Mouse (Mus musculus): ENCODE measurements at regions not wholly inside any gene's neighbourhood (a gene's known extent, or its start where the extent isn't known, plus 50 kb on each side); places are given as distances from the start of the nearest gene placed in this dataset.

DNA sequence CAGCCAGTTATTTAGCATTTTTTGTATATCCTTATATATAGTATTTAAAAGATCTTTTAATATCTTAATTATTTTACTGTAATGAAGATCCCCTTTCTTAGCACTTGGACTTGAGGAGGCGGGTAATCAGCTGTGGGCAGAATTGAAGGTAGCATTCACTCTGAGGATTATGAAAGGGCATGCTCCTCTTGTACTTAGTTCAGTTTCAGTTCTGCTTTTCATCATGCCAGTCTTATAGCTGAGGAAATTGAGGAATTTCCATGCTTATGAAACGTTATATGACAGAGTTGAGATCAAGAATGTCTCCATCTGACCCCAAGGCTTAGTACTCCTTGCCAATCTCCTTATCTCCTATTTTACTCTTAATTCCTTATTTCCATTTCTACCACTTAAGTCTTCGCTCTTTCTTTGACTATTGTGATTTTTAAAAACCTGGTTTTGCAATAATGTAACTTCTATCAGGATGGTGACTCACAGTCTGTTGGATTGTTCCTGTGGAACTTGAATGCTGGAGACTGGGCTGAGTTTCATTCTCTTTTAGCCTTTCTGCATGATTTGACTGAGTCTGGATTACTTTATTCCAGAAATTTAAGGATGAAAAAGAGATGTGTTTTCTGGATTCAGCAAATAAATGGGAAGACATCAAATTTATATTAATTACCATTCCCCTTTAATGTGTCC is 133.6 kb downstream of the Papss1 start:
- no peak for DNase-seq (ENCODE audit: low spot score in 2 of 2)

DNA sequence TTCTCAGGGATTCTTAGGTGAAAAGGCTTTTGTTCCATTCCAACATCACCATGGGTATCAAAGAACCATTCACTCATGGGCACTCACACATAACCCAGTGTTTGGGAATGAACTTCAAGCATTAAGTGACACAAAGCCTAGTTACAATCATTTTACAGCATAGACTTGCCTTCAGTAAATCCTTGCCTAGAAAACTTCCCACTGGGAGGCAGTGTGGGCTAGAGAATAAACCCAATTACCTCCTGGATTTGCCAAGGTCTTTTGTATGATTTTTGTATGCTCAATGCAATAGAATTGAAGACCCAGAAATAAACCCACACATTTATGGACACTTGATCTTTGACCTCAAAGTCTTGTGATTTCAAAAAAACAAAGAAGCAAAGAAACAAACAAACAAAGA is 138.6 kb downstream of the Papss1 start:
- peak; percentile 50 to 58 for DNase-seq (ENCODE audit: low spot score in 2 of 2)

DNA sequence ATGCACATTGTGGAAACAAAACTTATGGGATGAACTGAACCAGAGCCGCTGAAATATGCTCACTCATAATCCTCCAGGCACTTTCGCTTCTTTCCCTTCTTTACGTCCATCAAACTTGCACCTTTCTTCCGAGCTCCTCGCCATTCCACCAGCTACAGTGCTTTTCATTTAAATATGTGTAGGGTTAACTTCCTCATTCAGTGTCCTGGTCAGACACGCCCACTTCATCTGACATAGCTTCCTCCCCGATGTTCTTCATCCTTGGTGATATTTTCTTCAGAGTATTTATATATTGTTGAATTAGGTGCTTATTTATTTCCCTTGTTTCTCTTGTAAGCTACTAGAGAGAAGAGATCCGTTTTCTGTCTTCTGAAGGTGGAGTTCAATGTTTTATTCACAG is 149.0 kb downstream of the Papss1 start:
- DNase-seq (ENCODE audit: low spot score in 2 of 2) = no peak

DNA sequence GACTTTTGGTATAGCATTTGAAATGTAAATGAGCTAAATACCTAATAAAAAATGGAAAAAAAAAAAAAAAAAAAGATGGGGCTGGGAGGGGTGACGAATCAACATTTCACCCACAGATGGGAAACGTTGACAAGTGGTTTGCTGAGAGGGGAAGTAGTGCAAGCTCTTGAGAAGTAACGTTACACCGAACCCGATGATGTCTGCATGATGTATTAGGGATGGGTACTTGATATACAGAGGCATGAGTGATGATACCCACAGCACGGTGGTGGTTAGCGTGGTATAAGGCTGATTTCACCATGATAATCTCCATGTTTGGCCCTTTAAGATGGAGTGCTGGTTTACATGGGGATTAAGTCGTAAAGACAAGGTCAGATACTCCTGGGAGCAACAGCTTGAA is 154.2 kb downstream of the Papss1 start:
- DNase-seq (ENCODE audit: low spot score in 2 of 2) = no peak

- DNase-seq (ENCODE audit: low spot score in 2 of 2) = no peak
Measured at GRCm38 (mm10) chr3:131728618-131729017, 164.1 kb downstream of the Papss1 start.

DNA sequence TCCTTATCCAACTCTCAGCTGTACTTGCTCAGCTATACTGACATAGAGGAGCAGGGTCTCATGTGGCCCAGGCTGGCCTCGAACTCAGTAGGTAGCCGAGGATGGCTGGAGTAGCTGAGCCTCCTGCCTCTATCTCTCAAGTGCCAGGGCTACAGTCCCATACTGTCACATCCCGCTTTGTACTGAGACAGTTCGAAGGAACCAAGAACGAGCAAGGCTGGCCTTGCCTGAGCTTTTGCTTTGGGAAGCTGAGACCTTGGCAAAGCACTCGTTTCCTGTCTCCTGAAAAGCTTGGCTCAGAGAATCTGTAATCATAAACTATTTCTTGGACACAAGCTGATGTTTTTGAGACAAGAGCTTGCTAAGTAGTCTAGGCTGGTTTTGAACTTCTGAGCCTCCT is 169.7 kb downstream of the Papss1 start:
- no peak for DNase-seq (ENCODE audit: low spot score in 2 of 2)

GRCm38 (mm10) chr3:131737461-131737860 is 172.9 kb downstream of the Papss1 start:
- DNase-seq (ENCODE audit: low spot score in 2 of 2) = no peak

- no peak for DNase-seq (ENCODE audit: low spot score in 2 of 2)
Measured at GRCm38 (mm10) chr3:131737953-131738598, 173.5 kb downstream of the Papss1 start.

DNA sequence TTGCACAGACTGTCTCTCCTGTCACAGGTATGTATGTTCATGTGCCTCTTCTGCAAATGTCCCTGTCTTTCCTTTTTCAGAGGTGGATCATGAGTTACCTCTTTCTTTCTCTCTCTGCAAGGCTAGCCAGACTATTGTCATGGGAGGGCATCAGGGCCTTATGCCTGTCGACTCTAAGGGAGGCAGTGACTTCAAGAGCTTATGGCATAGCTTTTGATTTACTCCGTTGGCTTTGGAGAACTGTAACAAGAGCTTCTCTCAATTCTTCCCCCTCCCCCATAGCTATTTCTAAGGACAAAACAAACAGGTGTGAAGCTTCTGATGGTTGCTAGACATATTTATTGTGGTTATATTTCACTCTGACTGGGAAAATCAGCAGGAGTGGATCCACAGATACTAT is 191.0 kb downstream of the Papss1 start:
- no peak for DNase-seq (ENCODE audit: low spot score in 2 of 2)

DNA sequence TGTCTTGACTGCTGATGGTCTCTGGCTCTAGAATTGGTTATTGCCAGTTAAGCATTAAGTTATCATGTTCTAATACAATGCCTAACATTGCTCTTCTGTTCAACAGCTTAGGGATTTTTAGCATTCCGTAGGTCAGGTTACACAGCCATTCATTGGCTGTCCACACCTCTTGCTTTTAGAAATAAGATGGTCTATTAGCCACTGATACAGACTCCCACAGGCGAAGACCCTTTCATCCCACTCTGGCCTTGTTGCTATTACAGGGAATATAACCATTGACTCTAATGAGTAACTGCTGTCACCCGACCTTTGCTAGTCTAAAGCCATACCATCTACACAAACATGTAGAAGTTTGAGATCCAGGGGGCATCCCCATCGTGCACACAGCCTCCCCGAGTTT is 191.6 kb downstream of the Papss1 start:
- DNase-seq (ENCODE audit: low spot score in 2 of 2) = no peak

GRCm38 (mm10) chr3:131769976-131770375 is 205.4 kb downstream of the Papss1 start:
- DNase-seq (ENCODE audit: low spot score in 2 of 2) = no peak

GRCm38 (mm10) chr3:131770486-131770885 is 205.9 kb downstream of the Papss1 start:
- no peak for DNase-seq (ENCODE audit: low spot score in 2 of 2)

DNA sequence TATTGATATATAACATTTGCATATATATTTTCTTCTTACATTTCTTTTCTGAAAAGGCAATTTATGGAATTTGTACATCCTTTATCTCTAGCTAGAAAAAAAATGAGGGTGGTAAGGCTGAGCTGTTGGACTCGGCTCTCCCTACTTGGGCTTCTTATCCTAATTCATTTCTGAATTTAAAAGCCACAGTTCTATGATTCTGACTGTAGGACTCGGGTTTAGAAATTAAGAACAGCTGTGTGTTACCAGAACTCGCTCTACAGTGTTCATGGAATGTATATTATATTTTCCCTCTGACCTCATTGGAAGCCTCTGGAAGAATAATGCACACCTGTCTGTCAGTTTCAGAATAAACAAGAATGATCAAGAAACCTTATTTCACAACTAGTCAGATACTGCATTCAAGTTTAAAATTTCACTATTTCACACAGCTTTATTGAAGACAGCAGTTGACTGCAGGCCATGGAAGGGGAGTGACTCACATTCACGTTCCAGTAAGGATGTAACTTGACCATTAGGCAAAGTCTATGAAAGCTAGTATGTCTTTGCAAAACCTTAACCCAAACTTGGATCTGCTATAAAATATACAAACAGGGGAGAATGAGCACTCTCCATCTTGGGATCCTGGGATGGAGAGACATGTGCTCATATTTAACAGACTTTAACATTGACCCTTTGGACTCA is 207.4 kb downstream of the Papss1 start:
- DNase-seq (ENCODE audit: low spot score in 2 of 2) = no peak

- no peak for DNase-seq (ENCODE audit: low spot score in 2 of 2)
Measured at GRCm38 (mm10) chr3:131772593-131772992, 208.0 kb downstream of the Papss1 start.

GRCm38 (mm10) chr3:131775431-131775830 is 210.9 kb downstream of the Papss1 start:
- DNase-seq (ENCODE audit: low spot score in 2 of 2) = no peak

DNA sequence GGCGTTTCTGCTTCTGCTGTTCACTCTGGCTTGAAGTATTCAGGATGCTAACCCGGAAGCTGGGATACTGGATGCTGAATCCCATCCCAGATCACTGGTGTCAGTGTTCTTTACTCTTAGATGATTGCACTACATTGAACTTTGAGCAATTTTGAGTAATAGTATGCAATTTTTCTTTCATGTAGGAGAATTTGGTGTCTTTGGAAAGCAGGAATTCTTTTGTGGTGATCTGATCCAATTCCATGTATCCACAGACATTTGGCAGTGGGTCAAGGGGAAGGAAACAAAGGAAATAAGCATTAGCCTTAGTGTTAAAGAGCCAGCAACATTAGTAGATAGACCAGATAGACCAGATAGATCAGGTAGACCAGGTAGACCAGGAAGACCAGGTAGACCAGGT is 212.1 kb downstream of the Papss1 start:
- no peak for DNase-seq (ENCODE audit: low spot score in 2 of 2)

GRCm38 (mm10) chr3:131779803-131780202 is 215.2 kb downstream of the Papss1 start:
- no peak for DNase-seq (ENCODE audit: low spot score in 2 of 2)

GRCm38 (mm10) chr3:131785524-131785923 is 221.0 kb downstream of the Papss1 start:
- no peak for DNase-seq (ENCODE audit: low spot score in 2 of 2)

DNA sequence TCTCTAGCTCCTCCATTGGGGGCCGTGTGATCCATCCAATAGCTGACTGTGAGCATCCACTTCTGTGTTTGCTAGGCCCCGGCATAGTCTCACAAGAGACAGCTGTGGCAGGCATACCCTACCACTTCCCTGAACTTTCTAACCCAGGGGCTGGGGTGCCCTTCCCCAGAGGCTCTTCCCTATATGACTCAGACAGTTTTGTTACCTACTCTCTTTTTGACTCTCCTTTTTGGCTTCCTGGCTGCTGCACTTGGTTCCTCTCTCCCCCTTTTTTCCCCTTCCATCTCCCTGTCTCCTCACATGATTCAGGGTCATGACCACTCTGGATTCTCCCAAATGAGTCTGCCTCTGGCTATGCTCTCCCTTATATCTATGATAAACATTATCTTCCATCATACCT is 223.8 kb downstream of the Papss1 start:
- DNase-seq (ENCODE audit: low spot score in 2 of 2) = no peak

- no peak for DNase-seq (ENCODE audit: low spot score in 2 of 2)
Measured at GRCm38 (mm10) chr3:131789177-131789576, 224.6 kb downstream of the Papss1 start.

GRCm38 (mm10) chr3:131794056-131794455 is 229.5 kb downstream of the Papss1 start:
- no peak for DNase-seq (ENCODE audit: low spot score in 2 of 2)
